Mouse (Mus musculus): ENCODE measurements around the gene Btn1a1. TPM values are rescaled to one million over a fixed set of nuclear protein-coding genes. Genes with fewer than 3 reads are reported as not detected.
A peak's percentile ranks its signal among the peaks of the same experiment; 100 is the strongest.

Gene Btn1a1
- polyA plus RNA-seq, 1 experiment: 0.05 TPM

GRCm38 (mm10) chr13:23490863-23491262 is 25.2 kb upstream of the Btn1a1 start:
- Histone ChIP-seq H3K4me1 (replicated peaks; ENCODE audit: control insufficient read depth, insufficient read depth, low read length) (0 out of 2 replicates have a peak, but pooled peaks cover 5% of the 10 kb centered on the region), H3K27ac (ENCODE audit: control insufficient read depth, insufficient read depth, low read length) (no peak overlapping the region), H3K36me3 (ENCODE audit: control insufficient read depth, insufficient read depth, low read length) (no peaks in the 10 kb centered on the region), H3K27me3 (ENCODE audit: control insufficient read depth, insufficient read depth, low read length) (no peaks in the 10 kb centered on the region), H3K4me3 (ENCODE audit: control insufficient read depth, insufficient read depth, low read length) (no peak overlapping the region)
- TF ChIP-seq CTCF (IDR thresholded peaks at IDR 0.05; ENCODE audit: borderline replicate concordance, control insufficient read depth, extremely low read depth, insufficient read depth, low read length, poor library complexity) (no peak), POLR2A (IDR thresholded peaks at IDR 0.05; ENCODE audit: control insufficient read depth, extremely low read depth, insufficient read depth, low read length, poor library complexity) (no peak)
- 91% methylated on average over 1 of the region's 1 CpGs for WGBS
- DNase-seq: no peak

DNA sequence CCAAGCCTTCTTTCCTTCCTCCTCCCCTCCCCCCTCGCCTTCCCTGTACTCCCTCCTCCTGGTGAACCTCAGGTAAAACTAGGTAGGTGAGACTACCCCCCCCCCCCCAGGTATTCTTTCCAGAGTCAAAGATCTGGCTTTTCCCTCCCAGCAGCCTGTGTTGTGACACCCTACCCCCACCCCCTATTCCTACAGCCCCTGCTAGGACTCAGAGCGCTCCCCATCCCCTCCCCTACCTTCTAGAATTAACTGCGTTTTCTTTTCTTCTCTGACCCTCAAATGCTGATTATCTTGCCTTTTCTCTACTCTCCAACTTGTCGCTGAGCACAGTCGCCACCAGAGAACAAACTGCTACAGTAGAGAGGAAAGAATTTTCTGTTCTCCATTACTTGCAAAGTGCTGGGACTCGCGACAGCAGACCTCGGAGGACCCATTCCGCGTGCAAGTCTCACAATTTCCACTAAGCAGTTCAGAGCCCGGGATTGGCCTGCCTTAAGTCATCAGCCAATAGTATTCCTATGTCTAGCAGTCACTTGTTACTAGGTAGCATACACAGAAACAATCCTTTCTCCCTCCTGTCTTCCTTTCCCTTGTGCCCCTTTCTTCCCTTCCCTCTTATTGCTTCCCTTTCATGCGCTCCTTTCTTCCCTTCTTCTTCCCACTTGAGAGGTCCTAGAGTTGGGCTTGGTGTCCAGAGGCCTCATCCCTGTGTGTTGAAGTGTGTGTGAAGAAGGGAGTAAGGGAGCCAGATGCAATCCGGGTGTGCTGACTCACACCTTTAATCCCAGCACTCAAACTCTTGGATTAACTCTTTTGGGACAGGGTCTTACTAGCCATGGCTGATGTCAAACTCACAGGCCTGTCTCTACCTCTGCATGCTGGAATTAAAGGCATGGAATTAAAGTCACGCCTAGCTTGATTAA is 23.0 kb upstream of the Btn1a1 start, which contains the start of gene Btn2a2:
Gene Btn2a2 (minus strand): TSS at position 458 of the 923 bp plus-strand sequence.
- no peak for TF ChIP-seq CTCF (IDR thresholded peaks at IDR 0.05; ENCODE audit: borderline replicate concordance, control insufficient read depth, extremely low read depth, insufficient read depth, low read length, poor library complexity)
- TF ChIP-seq POLR2A (IDR thresholded peaks at IDR 0.05; ENCODE audit: control insufficient read depth, extremely low read depth, insufficient read depth, low read length, poor library complexity): no peak
- peak; percentile 43 for DNase-seq
- 17% methylated on average over 14 of the region's 14 CpGs for WGBS
- no peaks in the 10 kb centered on the region for H3K36me3 ChIP-seq (ENCODE audit: control insufficient read depth, insufficient read depth, low read length)
- H3K27me3 ChIP-seq (ENCODE audit: control insufficient read depth, insufficient read depth, low read length): no peaks in the 10 kb centered on the region
- H3K27ac ChIP-seq (ENCODE audit: control insufficient read depth, insufficient read depth, low read length): no peak within 1 kb of the TSS
- H3K4me3 ChIP-seq (ENCODE audit: control insufficient read depth, insufficient read depth, low read length): no peak within 1 kb of the TSS
- 0 out of 2 replicates have a peak, but pooled peaks cover 5% of the 10 kb centered on the region for H3K4me1 ChIP-seq (replicated peaks; ENCODE audit: control insufficient read depth, insufficient read depth, low read length)

DNA sequence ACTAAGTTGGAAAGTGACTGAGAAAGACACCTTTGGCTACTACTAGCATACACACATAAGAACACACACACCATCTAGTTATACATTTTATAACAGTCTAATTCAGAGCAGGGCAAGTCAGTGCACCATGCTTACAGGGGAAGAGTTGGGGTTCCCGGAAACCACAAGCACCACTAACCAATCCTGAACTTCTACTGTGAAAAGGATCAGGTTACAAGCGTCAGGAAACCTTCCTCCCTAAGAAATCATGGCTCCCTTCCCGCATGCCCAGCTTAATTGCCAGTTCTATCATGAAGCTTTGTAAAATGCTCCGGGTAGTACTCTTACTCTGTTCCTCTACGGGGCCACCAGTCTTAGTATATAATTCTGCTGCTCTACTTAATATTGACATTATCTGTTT is 19.6 kb upstream of the Btn1a1 start:
- H3K4me3 ChIP-seq (ENCODE audit: control insufficient read depth, insufficient read depth, low read length): no peak overlapping the region
- TF ChIP-seq CTCF (IDR thresholded peaks at IDR 0.05; ENCODE audit: borderline replicate concordance, control insufficient read depth, extremely low read depth, insufficient read depth, low read length, poor library complexity) (no peak), POLR2A (IDR thresholded peaks at IDR 0.05; ENCODE audit: control insufficient read depth, extremely low read depth, insufficient read depth, low read length, poor library complexity) (no peak)
- DNase-seq: no peak
- H3K4me1 ChIP-seq (replicated peaks; ENCODE audit: control insufficient read depth, insufficient read depth, low read length): 0 out of 2 replicates have a peak, but pooled peaks cover 3% of the 10 kb centered on the region
- no peaks in the 10 kb centered on the region for H3K36me3 ChIP-seq (ENCODE audit: control insufficient read depth, insufficient read depth, low read length)
- WGBS: 38% methylated on average over 5 of the region's 5 CpGs
- no peaks in the 10 kb centered on the region for H3K27me3 ChIP-seq (ENCODE audit: control insufficient read depth, insufficient read depth, low read length)
- no peak overlapping the region for H3K27ac ChIP-seq (ENCODE audit: control insufficient read depth, insufficient read depth, low read length)

DNA sequence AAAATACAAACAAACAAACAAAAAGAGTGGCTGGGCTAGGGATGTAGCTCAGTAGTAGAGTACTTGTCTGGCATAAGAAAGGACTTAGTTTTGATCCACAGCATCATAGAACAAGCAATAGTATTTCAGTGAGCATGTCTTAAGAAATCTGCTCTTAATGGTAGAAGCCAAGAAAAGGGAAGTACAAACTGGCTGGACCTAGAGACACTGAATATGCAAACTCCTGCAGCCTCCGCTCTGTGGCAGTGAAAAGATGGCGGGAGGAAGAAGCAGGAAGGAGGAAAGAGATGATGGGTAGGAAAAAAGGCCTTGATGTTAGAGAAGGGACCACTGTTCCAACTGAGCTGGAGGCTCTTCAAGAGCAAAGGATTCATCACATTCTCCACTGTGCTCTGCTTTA is 17.5 kb upstream of the Btn1a1 start:
- no peak overlapping the region for H3K27ac ChIP-seq (ENCODE audit: control insufficient read depth, insufficient read depth, low read length)
- 79% methylated on average over 2 of the region's 2 CpGs for WGBS
- DNase-seq: no peak
- H3K27me3 ChIP-seq (ENCODE audit: control insufficient read depth, insufficient read depth, low read length): no peaks in the 10 kb centered on the region
- no peak overlapping the region for H3K4me3 ChIP-seq (ENCODE audit: control insufficient read depth, insufficient read depth, low read length)
- no peak for TF ChIP-seq CTCF (IDR thresholded peaks at IDR 0.05; ENCODE audit: borderline replicate concordance, control insufficient read depth, extremely low read depth, insufficient read depth, low read length, poor library complexity)
- no peak for TF ChIP-seq POLR2A (IDR thresholded peaks at IDR 0.05; ENCODE audit: control insufficient read depth, extremely low read depth, insufficient read depth, low read length, poor library complexity)
- 0 out of 2 replicates have a peak, but pooled peaks cover 1% of the 10 kb centered on the region for H3K4me1 ChIP-seq (replicated peaks; ENCODE audit: control insufficient read depth, insufficient read depth, low read length)
- H3K36me3 ChIP-seq (ENCODE audit: control insufficient read depth, insufficient read depth, low read length): no peaks in the 10 kb centered on the region

DNA sequence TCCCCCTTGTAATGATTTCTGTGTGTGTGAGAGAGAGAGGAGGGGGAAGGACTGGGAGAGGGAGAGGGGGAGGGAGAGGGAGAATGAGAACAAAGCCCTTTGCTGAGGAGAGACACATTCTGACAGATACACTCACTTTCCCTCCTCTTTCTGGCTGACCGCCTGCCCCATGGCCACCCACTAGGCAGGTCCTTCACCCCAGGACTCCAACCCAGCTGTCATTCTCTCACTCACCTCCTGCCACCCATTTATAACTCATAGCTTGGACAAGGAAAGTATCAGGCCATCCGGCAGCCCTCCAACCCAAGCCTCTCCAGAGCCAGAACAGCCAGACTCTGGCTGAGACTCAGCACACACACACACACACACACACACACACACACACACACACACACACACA is 10.0 kb upstream of the Btn1a1 start:
- H3K27ac ChIP-seq (ENCODE audit: control insufficient read depth, insufficient read depth, low read length): no peak overlapping the region
- H3K4me3 ChIP-seq (ENCODE audit: control insufficient read depth, insufficient read depth, low read length): no peak overlapping the region
- H3K27me3 ChIP-seq (ENCODE audit: control insufficient read depth, insufficient read depth, low read length): no peaks in the 10 kb centered on the region
- no peaks in the 10 kb centered on the region for H3K36me3 ChIP-seq (ENCODE audit: control insufficient read depth, insufficient read depth, low read length)
- no peak for DNase-seq
- H3K4me1 ChIP-seq (replicated peaks; ENCODE audit: control insufficient read depth, insufficient read depth, low read length): no peaks in the 10 kb centered on the region
- TF ChIP-seq CTCF (IDR thresholded peaks at IDR 0.05; ENCODE audit: borderline replicate concordance, control insufficient read depth, extremely low read depth, insufficient read depth, low read length, poor library complexity): no peak
- TF ChIP-seq POLR2A (IDR thresholded peaks at IDR 0.05; ENCODE audit: control insufficient read depth, extremely low read depth, insufficient read depth, low read length, poor library complexity): no peak
- WGBS: 88% methylated on average over 2 of the region's 2 CpGs

- WGBS: 13% methylated on average over 9 of the region's 9 CpGs
- no peak overlapping the region for H3K4me3 ChIP-seq (ENCODE audit: control insufficient read depth, insufficient read depth, low read length)
- peak; percentile 83 for DNase-seq
- H3K27me3 ChIP-seq (ENCODE audit: control insufficient read depth, insufficient read depth, low read length): no peaks in the 10 kb centered on the region
- peaks cover 15% of the 10 kb centered on the region for H3K4me1 ChIP-seq (replicated peaks; ENCODE audit: control insufficient read depth, insufficient read depth, low read length)
- H3K27ac ChIP-seq (ENCODE audit: control insufficient read depth, insufficient read depth, low read length): no peak overlapping the region
- TF ChIP-seq CTCF (IDR thresholded peaks at IDR 0.05; ENCODE audit: borderline replicate concordance, control insufficient read depth, extremely low read depth, insufficient read depth, low read length, poor library complexity) (no peak), POLR2A (IDR thresholded peaks at IDR 0.05; ENCODE audit: control insufficient read depth, extremely low read depth, insufficient read depth, low read length, poor library complexity) (no peak)
- H3K36me3 ChIP-seq (ENCODE audit: control insufficient read depth, insufficient read depth, low read length): no peaks in the 10 kb centered on the region
These were observed 1.2 kb upstream of the Btn1a1 start for GRCm38 (mm10) chr13:23466911-23467310.

Data from thymus, adult 2 months (tissue).